Comparison of ENCODE assay signal across 14 mouse cellular contexts in the genomic region with DNA sequence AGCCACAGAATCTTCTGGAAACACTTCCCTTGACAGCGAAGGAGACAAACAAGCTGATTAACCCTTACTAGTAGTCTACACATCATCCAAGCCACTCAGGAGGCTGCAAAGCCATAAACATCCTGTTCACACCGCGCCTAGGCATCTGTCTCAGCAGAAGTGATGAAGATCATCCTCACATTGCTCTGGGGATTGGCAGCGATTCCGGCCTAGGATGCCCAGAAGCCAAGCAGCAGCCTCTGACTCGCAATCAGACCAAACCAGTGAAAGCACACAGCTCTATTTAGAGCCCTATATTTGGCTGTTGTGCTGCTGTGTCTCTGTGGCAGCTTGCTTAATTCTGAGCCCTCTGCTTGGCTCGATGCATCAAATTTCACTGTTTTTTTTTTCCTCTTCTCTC.
DNase-seq lines count a peak whose midpoint lies in the region; ATAC-seq and TF ChIP-seq lines count a peak whose summit lies in the region.
"Had no signal": no experiment of that assay in that cellular context is flagged by ENCODE, and none has a peak within 500 bp of the region (broad histone marks: within the 10 kb centered on the region; RNA-seq: fewer than 3 reads in every experiment).

No protein-coding gene starts in this region.

- ATAC-seq in forebrain, embryonic 15.5 days (replicated peaks), result peak; percentile 79
- no peak for ATAC-seq in midbrain, postnatal 0 days (ENCODE audit: low FRiP score)
- ATAC-seq in liver, postnatal 0 days, result no peak

- H3K27ac ChIP-seq in forebrain, embryonic 15.5 days (replicated peaks), result no peak overlapping the region; the same call in 1 of the 2 replicates
- no peak overlapping the region for H3K27ac ChIP-seq in forebrain, embryonic 10.5 days
- H3K27ac ChIP-seq in embryonic facial prominence, embryonic 10.5 days (replicated peaks), result 0 out of 2 replicates have a peak overlapping the region, but pooled peaks have one; percentile 30
- no peak overlapping the region for H3K27ac ChIP-seq in midbrain, postnatal 0 days (ENCODE audit: low read depth, low read length)
- H3K27ac ChIP-seq in liver, postnatal 0 days (ENCODE audit: low read depth), result no peak overlapping the region
- H3K27ac ChIP-seq: midbrain, embryonic 10.5 days; neural tube, embryonic 15.5 days; stomach, embryonic 15.5 days had no signal

- H3K9ac ChIP-seq in forebrain, embryonic 15.5 days (replicated peaks), result no peak overlapping the region
- no peak overlapping the region for H3K9ac ChIP-seq in midbrain, postnatal 0 days (replicated peaks; ENCODE audit: low read length, poor library complexity, severe bottlenecking)
- H3K9ac ChIP-seq in liver, postnatal 0 days (replicated peaks), result no peak overlapping the region
- H3K9ac ChIP-seq: neural tube, embryonic 15.5 days; stomach, embryonic 15.5 days had no signal

- no peaks in the 10 kb centered on the region for H3K36me3 ChIP-seq in forebrain, embryonic 15.5 days
- H3K36me3 ChIP-seq in forebrain, embryonic 10.5 days (replicated peaks), result no peaks in the 10 kb centered on the region
- no peaks in the 10 kb centered on the region for H3K36me3 ChIP-seq in embryonic facial prominence, embryonic 10.5 days (replicated peaks)
- H3K36me3 ChIP-seq in midbrain, postnatal 0 days (ENCODE audit: insufficient read depth, low read length), result no peaks in the 10 kb centered on the region
- H3K36me3 ChIP-seq in liver, postnatal 0 days (replicated peaks; ENCODE audit: insufficient read depth, low read length), result no peaks in the 10 kb centered on the region
- H3K36me3 ChIP-seq: midbrain, embryonic 10.5 days; neural tube, embryonic 15.5 days; stomach, embryonic 15.5 days had no signal

- DNase-seq in forebrain, embryonic 10.5 days (ENCODE audit: extremely low spot score, low spot score), result no peak
- no peak for DNase-seq in embryonic facial prominence, embryonic 10.5 days (ENCODE audit: low spot score)
- DNase-seq in layer of hippocampus, postnatal 36 days, result peak; percentile 25 to 40
- peak; percentile 72 for DNase-seq in right cerebral cortex, adult 18-20 months
- DNase-seq in midbrain, postnatal 0 days (ENCODE audit: low spot score), result no peak
- DNase-seq in testis, postnatal 10 days (ENCODE audit: low spot score), result no peak
- DNase-seq in liver, postnatal 0 days, result no peak
- DNase-seq: adrenal gland, postnatal 25 days; B cell, adult 2 months; kidney, adult 9 months had no signal

- TF ChIP-seq CTCF in midbrain, postnatal 0 days (IDR thresholded peaks at IDR 0.05), result no peak
- no peak for TF ChIP-seq CTCF in liver, postnatal 0 days (IDR thresholded peaks at IDR 0.05; ENCODE audit: low read depth)

- no peaks in the 10 kb centered on the region for H3K27me3 ChIP-seq in forebrain, embryonic 15.5 days
- H3K27me3 ChIP-seq in forebrain, embryonic 10.5 days (ENCODE audit: poor library complexity, severe bottlenecking), result no peaks in the 10 kb centered on the region
- no peaks in the 10 kb centered on the region for H3K27me3 ChIP-seq in embryonic facial prominence, embryonic 10.5 days (replicated peaks; ENCODE audit: low read depth, poor library complexity, severe bottlenecking)
- no peaks in the 10 kb centered on the region for H3K27me3 ChIP-seq in midbrain, postnatal 0 days (ENCODE audit: insufficient read depth, low read length)
- H3K27me3 ChIP-seq in liver, postnatal 0 days (ENCODE audit: insufficient read depth, low read length), result no peaks in the 10 kb centered on the region
- H3K27me3 ChIP-seq: neural tube, embryonic 15.5 days; stomach, embryonic 15.5 days had no signal

- H3K4me2 ChIP-seq in forebrain, embryonic 15.5 days (replicated peaks), result no peak overlapping the region
- H3K4me2 ChIP-seq in midbrain, postnatal 0 days (ENCODE audit: low read depth, low read length, poor library complexity, severe bottlenecking), result no peak overlapping the region
- no peak overlapping the region for H3K4me2 ChIP-seq in liver, postnatal 0 days (ENCODE audit: low read depth, low read length)
- H3K4me2 ChIP-seq: neural tube, embryonic 15.5 days; stomach, embryonic 15.5 days had no signal

- H3K4me3 ChIP-seq in forebrain, embryonic 15.5 days, result no peak overlapping the region
- no peak overlapping the region for H3K4me3 ChIP-seq in forebrain, embryonic 10.5 days
- H3K4me3 ChIP-seq in embryonic facial prominence, embryonic 10.5 days, result no peak overlapping the region
- H3K4me3 ChIP-seq in midbrain, postnatal 0 days (ENCODE audit: low read depth, low read length), result no peak overlapping the region
- H3K4me3 ChIP-seq in liver, postnatal 0 days (ENCODE audit: low read depth, low read length), result no peak overlapping the region
- H3K4me3 ChIP-seq: midbrain, embryonic 10.5 days; neural tube, embryonic 15.5 days; stomach, embryonic 15.5 days had no signal

- no peak for TF ChIP-seq EP300 in liver, postnatal 0 days (IDR thresholded peaks at IDR 0.05; ENCODE audit: low read depth)

- H3K9me3 ChIP-seq in forebrain, embryonic 15.5 days, result no peaks in the 10 kb centered on the region
- H3K9me3 ChIP-seq in forebrain, embryonic 10.5 days, result no peaks in the 10 kb centered on the region; the same call in 1 of the 2 replicates
- H3K9me3 ChIP-seq in embryonic facial prominence, embryonic 10.5 days, result no peaks in the 10 kb centered on the region
- H3K9me3 ChIP-seq in midbrain, postnatal 0 days (ENCODE audit: low read length), result no peaks in the 10 kb centered on the region
- H3K9me3 ChIP-seq in liver, postnatal 0 days (ENCODE audit: low read length), result no peaks in the 10 kb centered on the region
- H3K9me3 ChIP-seq: midbrain, embryonic 10.5 days; neural tube, embryonic 15.5 days; stomach, embryonic 15.5 days had no signal

- WGBS in forebrain, embryonic 15.5 days, result 83% methylated on average over 7 of the region's 7 CpGs
- 90% methylated on average over 7 of the region's 7 CpGs for WGBS in forebrain, embryonic 10.5 days
- WGBS in embryonic facial prominence, embryonic 10.5 days, result 87% methylated on average over 7 of the region's 7 CpGs
- 76% methylated on average over 7 of the region's 7 CpGs for WGBS in midbrain, postnatal 0 days
- WGBS in liver, postnatal 0 days (ENCODE audit: insufficient replicate concordance), result 75% methylated on average over 7 of the region's 7 CpGs

- H3K4me1 ChIP-seq in forebrain, embryonic 15.5 days, result no peaks in the 10 kb centered on the region
- H3K4me1 ChIP-seq in forebrain, embryonic 10.5 days, result no peaks in the 10 kb centered on the region
- H3K4me1 ChIP-seq in embryonic facial prominence, embryonic 10.5 days, result peaks cover 7% of the 10 kb centered on the region; the same call in 1 of the 2 replicates
- no peaks in the 10 kb centered on the region for H3K4me1 ChIP-seq in midbrain, postnatal 0 days (ENCODE audit: insufficient read depth, low read length)
- no peaks in the 10 kb centered on the region for H3K4me1 ChIP-seq in liver, postnatal 0 days (ENCODE audit: insufficient read depth)
- H3K4me1 ChIP-seq: midbrain, embryonic 10.5 days; stomach, embryonic 15.5 days had no signal

Comparison
In these comparisons a context has a peak if more than half of its experiments do, and no peak if none do; other contexts are left out.
1. DNase-seq: peak in layer of hippocampus, postnatal 36 days (2 of 2) and right cerebral cortex, adult 18-20 months (single experiment); none in forebrain, embryonic 10.5 days (single experiment), embryonic facial prominence, embryonic 10.5 days (single experiment), midbrain, postnatal 0 days (single experiment), testis, postnatal 10 days (single experiment) and liver, postnatal 0 days (single experiment).